Mouse (Mus musculus) cerebellum, adult 2 months (tissue): Measurements from ENCODE around the gene Dcxr.

Experiments used
- CTCF ChIP-seq: fragments of 200-500 bp; IDR thresholded peaks from 2 replicates; pipeline ENCODE4 v1.5.1; 2011; ENCODE audit warnings: low read depth, mild to moderate bottlenecking, control low read depth, low read length, moderate library complexity, borderline replicate concordance; ENCODE audit not compliant: insufficient read depth
- POLR2A ChIP-seq: fragments of 200-500 bp; IDR thresholded peaks from 2 replicates; pipeline ENCODE4 v1.6.1; 2011; ENCODE audit warnings: low read length, control low read depth, borderline replicate concordance; ENCODE audit not compliant: insufficient read depth

DNA sequence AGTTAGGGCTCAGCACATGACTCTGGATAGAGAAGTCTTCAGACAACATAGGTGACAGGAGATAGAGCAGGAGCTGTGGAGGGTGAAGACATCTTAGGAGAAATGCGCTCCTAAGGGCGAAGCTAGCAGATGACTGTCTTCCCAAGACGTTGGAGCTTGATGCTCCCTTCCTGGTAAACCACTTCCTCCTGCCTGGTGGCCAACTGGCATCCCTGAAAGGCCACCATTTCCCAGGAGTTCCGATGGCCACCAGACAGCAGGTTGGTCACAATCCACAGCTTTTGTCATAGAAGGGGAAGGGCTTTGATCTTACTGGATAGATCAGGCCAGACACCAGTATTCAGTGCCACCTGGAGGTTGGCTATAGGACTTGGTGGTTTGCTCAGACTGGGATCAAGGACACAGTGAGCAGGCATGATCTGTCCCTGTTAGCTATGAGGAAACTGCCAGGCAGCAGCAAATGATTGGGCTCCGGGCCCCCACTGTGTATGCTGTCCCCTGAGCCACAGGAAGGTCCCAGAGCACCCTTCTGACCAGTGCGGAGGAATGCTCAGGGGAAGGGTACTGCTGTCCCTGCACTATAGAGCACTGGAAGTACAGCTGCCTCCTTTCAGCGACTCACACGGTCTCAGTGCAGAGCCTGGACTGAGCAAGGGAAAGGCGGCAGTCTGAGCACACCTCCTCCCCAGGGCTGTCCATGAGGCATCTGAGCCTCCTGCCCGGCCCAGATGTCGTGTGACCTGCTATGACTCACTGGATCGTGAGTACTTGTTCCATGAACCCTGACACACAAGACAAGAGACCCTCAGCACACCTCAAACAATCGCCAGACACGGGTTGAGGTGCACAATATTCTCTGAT, 35.0 kb upstream of the Dcxr start:
- no peak for TF ChIP-seq POLR2A
- no peak for TF ChIP-seq CTCF
